Mouse (Mus musculus) heart, embryonic 10.5 days (tissue): ENCODE data around the gene Cdc42se1. TPM values are rescaled to one million over a fixed set of nuclear protein-coding genes. Genes with fewer than 3 reads are reported as not detected.

Source experiments
- DNase-seq: peaks from one replicate; pipeline ENCODE4 v3.0.0-alpha.2; 2017; ENCODE audit warnings: low spot score
- H3K27ac ChIP-seq: fragments of 300-500 bp; sonication (generic); 2 replicates; pipeline ENCODE4 v1.5.1; 2016; ENCODE audit warnings: mild to moderate bottlenecking
- H3K27me3 ChIP-seq: fragments of 300-500 bp; sonication (generic); 2 replicates; pipeline ENCODE4 v1.6.1; 2016; ENCODE audit warnings: mild to moderate bottlenecking; ENCODE audit not compliant: poor library complexity, insufficient read depth, severe bottlenecking
- H3K36me3 ChIP-seq: fragments of 300-500 bp; sonication (generic); 2 replicates; pipeline ENCODE4 v1.6.1; 2016; ENCODE audit warnings: mild to moderate bottlenecking, moderate library complexity
- H3K4me1 ChIP-seq: fragments of 300-500 bp; sonication (generic); 2 replicates; pipeline ENCODE4 v1.6.1; 2016; ENCODE audit warnings: mild to moderate bottlenecking
- H3K4me3 ChIP-seq: fragments of 300-500 bp; sonication (generic); 2 replicates; pipeline ENCODE4 v1.5.1; 2016; ENCODE audit warnings: mild to moderate bottlenecking, moderate library complexity
- H3K9me3 ChIP-seq: fragments of 300-500 bp; sonication (generic); 2 replicates; pipeline ENCODE4 v1.6.1; 2016; ENCODE audit warnings: mild to moderate bottlenecking, moderate library complexity
- WGBS: fragments of 180-500 bp; shearing (Covaris S2); methylation state at CpG from one replicate; pipeline ENCODE4 v1.1.7; 2016; 5-methylcytosine and 5-hydroxymethylcytosine counted together
- polyA plus RNA-seq: library from polyadenylated mRNA; unstranded; fragments of >200 nt; fragmentation: Nextera tagmentation; extraction: Ambion mirVana; gene quantifications from 2 replicates; pipeline ENCODE4 v1.2.1, GENCODE M21; 2016

Gene Cdc42se1
- polyA plus RNA-seq, 1 experiment from 2014 or later: 74.9 TPM

DNA sequence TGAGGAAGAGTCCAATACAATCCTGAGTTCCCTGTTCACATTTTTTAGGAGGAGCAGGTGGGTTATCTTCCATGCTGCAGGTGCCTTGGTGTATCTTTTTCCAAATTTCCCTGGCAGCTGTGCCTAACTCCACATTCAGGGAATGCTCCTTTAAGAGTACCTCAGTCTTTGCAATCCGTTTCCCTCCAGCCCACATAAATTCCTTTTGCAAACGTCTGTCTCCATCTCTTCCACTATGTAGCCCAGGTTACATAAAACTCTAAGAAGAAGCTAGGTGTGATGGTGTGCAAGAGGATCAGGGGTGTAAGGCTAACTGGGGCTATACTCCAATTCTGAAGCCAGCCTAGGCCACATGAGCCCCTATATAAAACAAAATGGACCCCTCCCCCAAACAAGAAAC lies 14.6 kb downstream of the Cdc42se1 start:
- Histone ChIP-seq H3K4me1 (peaks cover 12% of the 10 kb centered on the region; the same call in 1 of the 2 replicates), H3K27ac (no peak overlapping the region), H3K36me3 (peaks cover 16% of the 10 kb centered on the region), H3K9me3 (no peaks in the 10 kb centered on the region), H3K4me3 (no peak overlapping the region), H3K27me3 (no peaks in the 10 kb centered on the region)
- 87% methylated on average over 2 of the region's 2 CpGs for WGBS
- no peak for DNase-seq

DNA sequence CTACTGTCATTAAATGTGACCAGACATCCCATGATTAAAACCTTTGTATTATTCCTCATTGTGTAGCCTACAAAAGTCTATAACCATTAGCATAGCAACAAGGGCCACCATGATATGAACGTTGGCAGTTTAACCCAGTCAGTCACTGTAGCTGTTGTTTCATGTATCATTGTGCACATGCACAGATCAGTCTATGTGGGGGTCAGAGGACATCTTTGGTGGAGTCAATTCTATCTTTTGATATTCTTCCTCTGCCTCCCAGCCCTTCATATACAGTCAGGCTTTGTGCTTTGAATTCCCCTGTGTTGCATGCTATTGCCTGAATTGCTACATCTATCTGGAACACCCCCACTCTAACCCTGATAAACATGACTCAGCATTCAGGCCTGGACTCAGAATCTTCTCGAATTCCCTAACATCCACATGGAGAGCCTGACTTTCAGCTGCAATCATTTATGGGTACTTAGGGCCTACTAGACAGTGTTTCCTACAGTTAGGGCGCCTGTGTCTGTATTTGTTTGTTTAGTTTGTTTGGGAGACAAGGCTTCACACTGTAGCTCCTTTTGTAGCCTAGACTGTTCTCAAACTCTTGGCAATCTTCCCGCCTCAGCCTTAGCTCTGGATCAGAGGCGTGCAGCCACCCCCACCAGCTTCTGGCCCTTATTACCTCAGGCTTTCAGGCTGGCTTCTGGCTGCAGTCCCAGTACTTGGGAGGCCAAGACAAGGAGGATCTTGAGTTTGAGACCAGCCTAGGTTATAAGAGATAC lies 18.1 kb downstream of the Cdc42se1 start:
- DNase-seq: no peak
- 0 out of 2 replicates have a peak, but pooled peaks cover 2% of the 10 kb centered on the region for H3K4me1 ChIP-seq
- H3K9me3 ChIP-seq: no peaks in the 10 kb centered on the region
- no peak overlapping the region for H3K4me3 ChIP-seq
- no peak overlapping the region for H3K27ac ChIP-seq
- no peaks in the 10 kb centered on the region for H3K27me3 ChIP-seq
- 82% methylated on average over 5 of the region's 5 CpGs for whole genome bisulfite sequencing
- H3K36me3 ChIP-seq: peaks cover 11% of the 10 kb centered on the region

DNA sequence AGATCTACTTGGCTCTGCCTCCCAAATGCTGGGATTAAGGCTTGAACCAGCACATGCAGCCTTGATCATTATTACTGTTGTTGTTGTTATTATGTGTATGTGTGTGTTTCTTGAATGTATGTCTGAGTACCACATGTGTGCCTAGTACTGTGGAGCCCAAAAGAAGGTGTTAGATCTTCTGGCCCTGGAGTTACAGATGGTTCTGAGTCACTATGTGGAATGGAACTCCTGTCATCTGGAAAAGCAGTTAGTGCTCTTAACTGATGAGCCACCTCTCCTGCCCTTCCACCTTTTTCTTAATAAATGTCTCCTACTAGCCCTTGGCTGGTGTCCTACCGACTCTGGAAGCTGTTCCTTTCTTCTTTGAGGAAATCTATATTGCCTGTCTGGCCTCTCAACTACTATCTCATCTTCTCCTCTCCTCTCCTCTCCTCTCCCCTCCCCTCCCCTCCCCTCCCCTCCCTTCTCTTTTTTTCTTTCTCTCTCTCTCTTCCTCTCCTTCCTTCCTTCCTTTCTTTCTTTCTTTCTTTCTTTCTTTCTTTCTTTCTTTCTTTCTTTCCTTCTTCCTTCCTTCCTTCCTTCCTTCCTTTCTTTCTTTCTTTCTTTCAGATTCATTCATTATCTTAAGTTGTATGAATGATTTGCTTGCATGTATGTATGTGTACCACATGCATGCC lies 19.3 kb downstream of the Cdc42se1 start:
- Histone ChIP-seq H3K4me1 (0 out of 2 replicates have a peak, but pooled peaks cover 2% of the 10 kb centered on the region), H3K4me3 (no peak overlapping the region), H3K36me3 (peaks cover 14% of the 10 kb centered on the region), H3K9me3 (no peaks in the 10 kb centered on the region), H3K27ac (no peak overlapping the region), H3K27me3 (no peaks in the 10 kb centered on the region)
- 69% methylated on average over 1 of the region's 1 CpGs for WGBS
- no peak for DNase-seq

DNA sequence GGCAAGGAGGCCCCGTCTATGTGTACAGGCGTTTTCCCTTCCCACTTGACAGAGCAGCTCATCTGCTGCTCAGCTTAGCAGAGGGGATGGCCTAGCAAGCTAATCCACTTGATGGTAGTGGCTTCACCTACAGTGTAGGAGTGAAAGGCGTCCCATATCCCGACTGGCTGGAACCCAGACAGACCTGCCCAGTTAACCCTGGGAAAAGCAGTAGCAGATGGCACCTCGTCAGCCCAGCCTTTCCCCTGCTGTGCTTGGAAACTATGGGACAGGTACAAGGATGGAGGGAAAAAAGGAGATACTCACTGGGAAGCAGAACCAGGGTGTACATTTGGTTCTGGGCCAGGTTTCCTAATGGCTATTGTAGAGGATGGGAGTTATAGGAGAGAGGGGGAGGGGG lies 21.8 kb downstream of the Cdc42se1 start:
- no peaks in the 10 kb centered on the region for H3K9me3 ChIP-seq
- 75% methylated on average over 5 of the region's 5 CpGs for WGBS
- H3K4me1 ChIP-seq: no peaks in the 10 kb centered on the region
- H3K36me3 ChIP-seq: peaks cover 30% of the 10 kb centered on the region
- DNase-seq: no peak
- no peak overlapping the region for H3K4me3 ChIP-seq
- no peaks in the 10 kb centered on the region for H3K27me3 ChIP-seq
- H3K27ac ChIP-seq: no peak overlapping the region

DNA sequence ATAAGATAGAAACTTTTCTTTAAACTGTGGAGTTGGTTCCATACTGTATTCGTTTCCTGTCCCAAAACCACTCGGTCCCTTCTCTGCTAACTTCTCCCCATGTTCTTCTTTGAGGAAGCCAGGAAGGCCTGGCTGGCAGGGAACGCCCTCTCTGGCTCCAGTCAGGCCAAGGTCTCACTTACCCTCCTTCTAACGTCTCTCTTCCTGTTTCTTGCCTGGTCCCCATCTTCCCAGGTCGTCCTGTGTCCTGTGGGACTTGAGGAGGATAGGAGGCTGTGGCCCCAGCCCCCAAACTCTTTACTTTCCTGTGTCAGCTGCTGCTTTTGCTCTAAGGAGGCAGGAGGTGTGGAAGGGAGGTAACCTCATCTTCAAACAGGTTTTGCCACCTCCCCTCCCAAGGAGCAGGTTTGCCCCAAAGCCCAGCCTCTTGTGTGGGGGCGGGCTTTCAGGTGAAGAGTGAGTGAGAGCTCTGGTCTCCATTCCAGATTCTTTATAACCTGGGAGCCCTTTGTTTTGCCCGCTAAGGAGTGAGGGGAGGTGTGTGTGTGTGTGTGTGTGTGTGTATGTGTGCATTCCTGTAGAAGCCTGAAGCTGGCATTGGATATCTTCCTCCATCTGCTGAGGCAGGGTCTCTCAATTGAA lies 22.4 kb downstream of the Cdc42se1 start, which contains the start of gene Bnipl:
Gene Bnipl, minus strand, starts transcription at position 411 of the 642 bp plus-strand sequence.
- DNase-seq: no peak
- Histone ChIP-seq H3K36me3 (peaks cover 32% of the 10 kb centered on the region), H3K9me3 (no peaks in the 10 kb centered on the region), H3K4me1 (no peaks in the 10 kb centered on the region), H3K4me3 (no peak within 1 kb of the TSS), H3K27ac (no peak within 1 kb of the TSS), H3K27me3 (no peaks in the 10 kb centered on the region)
- 45% methylated on average over 7 of the region's 7 CpGs for WGBS

DNA sequence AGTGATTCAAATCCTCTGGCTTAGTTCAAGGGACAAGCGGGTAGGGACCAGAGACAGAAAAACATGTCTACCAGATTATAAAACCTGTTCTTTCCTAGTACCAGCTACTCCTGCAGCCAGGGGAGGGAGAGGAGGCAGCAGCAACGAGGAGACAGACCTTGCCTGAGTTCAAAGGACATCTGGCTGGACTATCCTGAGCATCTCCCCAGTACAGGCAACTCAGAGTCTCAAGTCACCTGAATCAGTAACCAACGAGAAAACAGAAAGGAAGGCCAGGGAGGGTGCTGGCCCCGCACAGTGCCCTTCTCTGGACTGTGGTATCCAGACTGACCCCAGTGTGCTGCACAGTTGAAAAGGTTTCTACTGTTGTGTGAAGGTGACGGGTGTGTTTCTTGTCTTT lies 28.4 kb downstream of the Cdc42se1 start:
- WGBS: 85% methylated on average over 5 of the region's 5 CpGs
- H3K27me3 ChIP-seq: no peaks in the 10 kb centered on the region
- no peaks in the 10 kb centered on the region for H3K4me1 ChIP-seq
- DNase-seq: no peak
- peaks cover 90% of the 10 kb centered on the region for H3K36me3 ChIP-seq
- no peak overlapping the region for H3K27ac ChIP-seq
- no peaks in the 10 kb centered on the region for H3K9me3 ChIP-seq
- no peak overlapping the region for H3K4me3 ChIP-seq

DNA sequence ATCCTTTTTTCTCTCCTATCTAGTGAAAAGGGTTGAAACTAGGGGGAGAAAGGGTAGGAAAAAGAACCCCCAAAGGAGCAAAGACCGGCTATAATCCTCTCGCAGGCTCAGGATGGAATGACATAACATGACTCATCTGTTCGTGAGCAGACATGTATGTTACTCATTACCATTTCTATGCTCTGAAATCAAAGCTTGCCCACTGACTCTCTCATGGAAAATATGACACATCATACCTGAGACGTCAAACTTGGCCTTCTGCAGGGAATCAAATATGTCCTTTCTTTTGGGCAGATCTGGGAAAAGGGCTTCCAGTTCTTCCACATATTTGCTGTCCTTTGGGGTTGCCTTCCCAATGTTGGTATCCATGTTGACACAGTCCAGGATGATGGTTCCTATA lies 33.4 kb downstream of the Cdc42se1 start:
- Histone ChIP-seq H3K27me3 (no peaks in the 10 kb centered on the region), H3K4me1 (peaks cover 5% of the 10 kb centered on the region; the same call in 1 of the 2 replicates), H3K9me3 (no peaks in the 10 kb centered on the region), H3K36me3 (peaks cover 92% of the 10 kb centered on the region), H3K27ac (no peak overlapping the region), H3K4me3 (no peak overlapping the region)
- 90% methylated on average over 4 of the region's 4 CpGs for WGBS
- DNase-seq: no peak

DNA sequence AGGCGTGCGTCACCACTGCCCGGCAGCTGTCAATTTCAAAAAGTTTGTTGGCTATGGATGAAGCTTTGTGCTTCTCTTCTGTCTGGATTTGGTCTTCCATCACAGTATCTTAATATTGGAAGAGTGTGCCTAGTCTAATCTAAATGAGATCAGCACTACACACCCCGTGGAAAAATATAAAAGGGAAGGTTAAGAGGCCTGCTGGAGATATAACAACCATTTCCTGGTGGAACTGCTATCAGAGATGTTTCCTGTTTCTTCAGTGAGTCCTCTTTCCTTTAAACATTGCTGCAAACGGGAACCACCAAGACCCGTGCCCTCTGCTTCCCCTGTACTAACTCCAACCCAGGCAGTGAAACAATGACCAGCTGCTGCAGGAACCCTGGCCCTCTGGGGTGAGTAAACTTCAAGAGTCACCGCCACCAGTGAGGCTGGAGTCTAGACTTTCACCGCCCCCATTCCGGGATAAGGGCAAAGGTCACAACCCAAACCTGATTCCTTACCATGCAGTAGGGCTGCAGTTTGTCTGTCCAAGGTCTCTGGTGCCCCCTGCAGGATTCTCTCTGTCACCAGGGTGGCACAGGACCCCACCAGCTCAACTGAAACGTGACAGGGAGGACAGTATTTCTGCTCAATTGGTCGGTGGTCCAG lies 34.7 kb downstream of the Cdc42se1 start:
- H3K4me1 ChIP-seq: peaks cover 5% of the 10 kb centered on the region; the same call in 1 of the 2 replicates
- H3K27ac ChIP-seq: no peak overlapping the region
- WGBS: 47% methylated on average over 11 of the region's 11 CpGs
- H3K9me3 ChIP-seq: no peaks in the 10 kb centered on the region
- peaks cover 93% of the 10 kb centered on the region for H3K36me3 ChIP-seq
- no peaks in the 10 kb centered on the region for H3K27me3 ChIP-seq
- peak; percentile 84 for DNase-seq
- H3K4me3 ChIP-seq: no peak overlapping the region

DNA sequence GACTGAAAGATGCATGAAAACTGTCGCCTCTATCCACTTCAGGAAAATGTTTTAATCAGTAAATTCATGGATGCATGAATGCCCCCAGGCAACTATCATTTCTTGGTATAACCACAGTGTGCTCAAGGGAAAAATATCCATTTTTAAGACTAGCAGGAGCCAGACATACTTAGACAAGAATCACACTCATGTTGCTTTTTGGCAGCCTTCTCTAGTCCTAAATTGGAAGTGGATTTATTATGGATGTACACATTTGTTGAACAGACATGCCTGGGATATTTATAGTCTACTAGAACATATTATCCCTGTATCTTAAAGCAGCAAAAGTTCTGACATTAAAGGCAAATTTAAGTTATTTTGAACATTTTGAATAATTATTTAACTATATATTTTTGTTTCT lies 36.2 kb downstream of the Cdc42se1 start:
- no peaks in the 10 kb centered on the region for H3K27me3 ChIP-seq
- H3K36me3 ChIP-seq: peaks cover 87% of the 10 kb centered on the region
- peaks cover 15% of the 10 kb centered on the region; the same call in 1 of the 2 replicates for H3K4me1 ChIP-seq

DNA sequence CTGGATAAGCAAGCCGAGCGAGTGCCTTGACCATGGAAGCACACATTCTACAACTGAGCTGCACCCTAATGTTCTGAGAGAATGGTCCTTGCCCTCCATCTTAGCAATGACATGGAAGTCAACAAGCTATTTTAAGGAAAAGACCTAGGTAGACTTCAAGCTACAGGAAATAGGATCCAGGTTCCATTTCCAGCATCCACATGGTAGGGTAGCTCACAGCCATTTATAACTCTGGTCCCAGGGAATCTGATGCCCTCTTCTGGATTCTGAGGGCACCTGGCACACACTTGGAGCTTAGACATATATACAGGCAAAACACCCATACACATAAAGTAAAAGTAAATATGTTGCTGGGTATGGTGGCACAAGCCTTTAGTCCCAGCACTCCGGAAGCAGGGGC lies 37.5 kb downstream of the Cdc42se1 start:
- 92% methylated on average over 3 of the region's 3 CpGs for WGBS
- no peak for DNase-seq
- Histone ChIP-seq H3K4me1 (peaks cover 17% of the 10 kb centered on the region; the same call in 1 of the 2 replicates), H3K27ac (no peak overlapping the region), H3K9me3 (no peaks in the 10 kb centered on the region), H3K36me3 (peaks cover 74% of the 10 kb centered on the region), H3K27me3 (no peaks in the 10 kb centered on the region), H3K4me3 (no peak overlapping the region)

More for the DNA sequence above, 36.2 kb downstream of the Cdc42se1 start:
- DNase-seq: no peak
- Histone ChIP-seq H3K9me3 (no peaks in the 10 kb centered on the region), H3K4me3 (no peak overlapping the region), H3K27ac (no peak overlapping the region)
- 91% methylated on average over 1 of the region's 1 CpGs for WGBS

DNA sequence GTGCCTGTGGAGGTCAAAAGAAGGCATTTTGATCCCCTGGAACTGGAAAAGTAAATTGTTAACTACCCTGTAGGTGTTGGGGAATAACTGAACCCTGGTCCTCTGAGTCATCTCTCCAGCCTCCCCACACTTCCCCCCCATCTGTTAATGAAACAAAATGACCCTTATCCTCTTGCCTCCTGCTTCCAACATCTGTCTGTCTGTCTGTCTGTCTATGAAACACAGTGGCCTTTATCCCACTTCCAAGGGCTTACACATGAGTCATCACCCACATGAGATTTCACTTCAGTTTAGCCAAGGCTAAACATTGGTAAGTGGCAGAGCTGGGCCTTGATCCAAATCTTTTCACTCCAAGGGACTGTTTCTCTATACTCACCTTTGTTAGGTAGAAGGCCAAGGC lies 39.3 kb downstream of the Cdc42se1 start:
- Histone ChIP-seq H3K4me1 (peaks cover 17% of the 10 kb centered on the region; the same call in 1 of the 2 replicates), H3K27ac (no peak overlapping the region), H3K36me3 (peaks cover 57% of the 10 kb centered on the region), H3K9me3 (no peaks in the 10 kb centered on the region), H3K27me3 (no peaks in the 10 kb centered on the region), H3K4me3 (no peak overlapping the region)
- DNase-seq: no peak

DNA sequence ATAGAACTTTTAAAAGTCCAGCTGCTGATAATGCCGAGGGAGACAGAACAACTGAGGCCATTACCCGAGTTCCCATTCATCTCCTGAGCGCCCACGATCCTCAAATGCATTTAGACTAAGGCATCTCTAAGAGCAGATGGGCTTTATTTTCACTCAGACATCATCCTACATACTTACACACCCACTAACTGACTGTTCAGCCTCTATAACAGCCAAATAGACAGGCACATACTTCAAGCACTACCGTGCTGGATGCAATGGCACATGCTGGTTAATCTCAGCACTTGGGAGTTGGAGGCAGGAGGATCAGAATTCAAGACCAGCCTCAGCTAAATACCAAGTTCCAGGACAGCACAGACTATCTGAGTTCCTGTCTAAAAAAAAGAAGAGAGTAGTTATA lies 41.3 kb downstream of the Cdc42se1 start:
- Histone ChIP-seq H3K27ac (no peak overlapping the region), H3K27me3 (no peaks in the 10 kb centered on the region), H3K4me3 (no peak overlapping the region), H3K36me3 (peaks cover 45% of the 10 kb centered on the region), H3K4me1 (peaks cover 20% of the 10 kb centered on the region), H3K9me3 (no peaks in the 10 kb centered on the region)
- 76% methylated on average over 5 of the region's 5 CpGs for WGBS
- DNase-seq: no peak
